Mouse (Mus musculus) liver, adult 2 months (tissue): Measurements from ENCODE around the gene Sec31a.

ENCODE experiments used
- CTCF ChIP-seq: fragments of 200-500 bp; IDR thresholded peaks from 2 replicates; pipeline ENCODE4 v1.5.1; 2011; ENCODE audit warnings: low read depth, low read length, control low read depth
- POLR2A ChIP-seq: fragments of 200-500 bp; IDR thresholded peaks from 2 replicates; pipeline ENCODE4 v1.6.1; 2011; ENCODE audit warnings: low read length, control low read depth; ENCODE audit not compliant: insufficient read depth; ENCODE audit errors: extremely low read depth

- TF ChIP-seq CTCF: no peak
- TF ChIP-seq POLR2A: no peak
These were observed 23.5 kb downstream of the Sec31a start for GRCm38 (mm10) chr5:100392436-100392955.
